Mouse (Mus musculus) intestine, embryonic 15.5 days (tissue): Measurements from ENCODE around the gene Nmnat3. TPM values are rescaled to one million over a fixed set of nuclear protein-coding genes. Genes with fewer than 3 reads are reported as not detected.
A peak's percentile ranks its signal among the peaks of the same experiment; 100 is the strongest.

Source experiments
- ATAC-seq: fragments of 200-750 bp; cut with Nextera tagmentation; 2 replicates; pipeline ENCODE4 v1.8.0; 2017; ENCODE audit warnings: moderate TSS enrichment, moderate library complexity
- H3K27ac ChIP-seq: fragments of 300-500 bp; sonication (generic); 2 replicates; pipeline ENCODE4 v1.5.1; 2015; ENCODE audit warnings: mild to moderate bottlenecking, inconsistent platforms
- H3K27me3 ChIP-seq: fragments of 300-500 bp; sonication (generic); replicated peaks from 2 replicates; pipeline ENCODE4 v1.6.1; 2015; ENCODE audit warnings: inconsistent platforms
- H3K36me3 ChIP-seq: fragments of 300-500 bp; sonication (generic); 2 replicates; pipeline ENCODE4 v1.6.1; 2015; ENCODE audit warnings: inconsistent platforms
- H3K4me1 ChIP-seq: fragments of 300-500 bp; sonication (generic); replicated peaks from 2 replicates; pipeline ENCODE4 v1.6.1; 2015; ENCODE audit warnings: inconsistent platforms
- H3K4me2 ChIP-seq: fragments of 300-500 bp; sonication (generic); replicated peaks from 2 replicates; pipeline ENCODE4 v1.6.1; 2015; ENCODE audit warnings: mild to moderate bottlenecking, inconsistent platforms
- H3K4me3 ChIP-seq: fragments of 300-500 bp; sonication (generic); replicated peaks from 2 replicates; pipeline ENCODE4 v1.5.1; 2015; ENCODE audit warnings: inconsistent platforms
- H3K9ac ChIP-seq: fragments of 300-500 bp; sonication (generic); 2 replicates; pipeline ENCODE4 v1.6.1; 2015; ENCODE audit warnings: inconsistent platforms
- H3K9me3 ChIP-seq: fragments of 300-500 bp; sonication (generic); 2 replicates; pipeline ENCODE4 v1.6.1; 2016; ENCODE audit warnings: inconsistent platforms
- WGBS: fragments of 180-500 bp; shearing (Covaris S2); methylation state at CpG from one replicate; pipeline ENCODE4 v1.1.7; 2015; 5-methylcytosine and 5-hydroxymethylcytosine counted together
- polyA plus RNA-seq: library from polyadenylated mRNA; unstranded; fragments of >200 nt; fragmentation: Nextera tagmentation; extraction: Ambion mirVana; gene quantifications from 2 replicates; pipeline ENCODE4 v1.2.1, GENCODE M21; 2015

Nmnat3 gene
- polyA plus RNA-seq, 1 experiment from 2014 or later, result 15.1 TPM

DNA sequence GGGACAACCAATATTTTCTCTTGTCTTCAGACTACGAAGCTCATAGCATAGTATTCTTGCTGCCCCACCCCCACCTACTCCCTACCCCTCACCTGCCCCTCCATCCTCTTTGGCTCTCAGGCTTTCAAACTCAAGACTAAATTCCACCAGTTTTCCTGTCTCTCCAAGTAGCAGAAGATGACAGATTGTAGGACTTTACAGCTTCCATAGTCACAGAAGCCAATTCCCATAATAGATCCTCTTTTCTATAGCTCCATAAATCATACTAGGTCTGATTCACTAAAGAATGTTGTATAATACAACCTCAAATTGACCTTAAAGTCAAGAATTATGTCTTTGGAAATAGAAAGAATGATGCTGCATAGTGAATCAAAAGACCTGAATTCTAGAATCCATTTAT lies 3.4 kb downstream of the Nmnat3 start:
- WGBS, result 50% methylated on average over 1 of the region's 1 CpGs

DNA sequence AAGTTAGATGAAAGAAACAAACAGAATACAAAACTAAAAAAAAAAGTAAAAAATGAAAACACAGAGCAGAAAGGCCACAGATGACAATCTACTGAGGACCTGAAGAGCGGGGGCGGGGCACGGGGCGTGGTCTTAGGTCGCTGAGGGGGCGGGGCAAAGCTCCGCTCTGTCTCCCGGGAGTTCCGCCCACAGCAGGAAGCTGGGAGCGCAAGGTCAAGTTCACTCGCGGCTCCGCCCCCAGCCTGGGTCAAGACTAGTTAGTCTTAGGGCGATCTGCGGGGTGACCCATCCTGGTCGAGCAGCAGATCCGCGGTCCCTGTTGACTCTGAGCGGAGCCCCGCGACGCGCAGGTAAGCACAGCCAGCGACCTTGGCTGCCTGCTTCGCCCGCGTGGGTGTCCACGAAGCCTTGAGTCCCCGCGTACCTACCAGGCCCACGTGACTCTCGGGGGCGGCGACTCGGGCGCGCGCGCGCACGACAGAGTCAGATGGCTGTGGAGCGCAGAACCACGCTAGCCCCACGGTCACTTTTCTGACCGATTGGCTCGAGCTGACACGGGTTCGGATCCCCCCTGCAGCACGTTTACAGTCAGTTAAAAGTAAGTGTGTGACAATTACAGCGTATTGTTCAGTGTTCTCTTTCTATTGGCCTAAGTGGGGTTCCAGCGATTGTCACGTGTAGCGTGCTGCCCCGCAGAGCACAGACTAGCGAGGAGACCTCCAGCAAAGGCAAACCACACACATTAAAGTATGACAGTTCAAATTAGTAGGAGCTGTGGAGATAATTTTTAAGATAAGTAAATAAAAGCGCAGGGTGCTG lies 9.4 kb downstream of the Nmnat3 start:
- peak; percentile 93 for ATAC-seq
- WGBS, result under 1% methylated on average over 56 of the region's 56 CpGs
- no peaks in the 10 kb centered on the region for H3K36me3 ChIP-seq

More for the DNA sequence above, 3.4 kb downstream of the Nmnat3 start:
- Histone ChIP-seq H3K4me2 (no peak overlapping the region), H3K4me3 (no peak overlapping the region), H3K27me3 (no peaks in the 10 kb centered on the region), H3K9me3 (no peaks in the 10 kb centered on the region), H3K27ac (no peak overlapping the region), H3K9ac (no peak overlapping the region), H3K36me3 (no peaks in the 10 kb centered on the region), H3K4me1 (no peaks in the 10 kb centered on the region)
- no peak for ATAC-seq

DNA sequence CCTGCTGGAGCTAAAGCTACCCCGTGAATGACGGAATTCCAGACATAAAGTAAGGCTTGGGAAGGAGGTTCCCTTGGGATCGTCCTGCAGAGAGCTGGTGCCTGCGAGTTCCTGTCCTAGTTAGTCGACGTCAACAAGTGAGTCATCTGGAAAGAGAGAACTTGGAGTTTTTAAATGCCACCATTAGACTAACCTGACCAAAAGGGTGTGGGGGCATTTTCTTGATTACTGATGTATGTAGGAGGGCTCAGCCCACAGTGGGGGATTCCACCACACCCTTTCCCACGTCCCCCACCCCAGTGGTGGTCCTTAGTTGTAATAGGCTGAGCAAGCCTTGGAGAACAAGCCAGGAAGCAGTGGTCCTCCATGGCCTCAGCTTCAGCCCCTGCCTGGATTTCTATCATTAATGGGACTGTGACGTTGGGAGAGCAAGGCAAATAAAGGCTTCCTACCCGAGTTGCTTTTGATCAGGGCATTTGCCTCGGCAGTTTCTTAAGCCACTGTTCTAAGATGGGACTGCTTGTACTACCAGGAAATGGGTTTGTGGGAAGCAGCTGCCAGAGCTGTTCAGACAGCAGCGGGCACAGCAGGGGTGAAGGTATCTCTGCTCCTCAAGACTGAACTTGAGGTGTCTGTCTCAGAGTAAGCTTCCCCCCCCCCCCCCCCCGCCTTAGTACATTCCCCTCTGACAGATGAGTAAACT lies 10.2 kb downstream of the Nmnat3 start:
- Histone ChIP-seq H3K9ac (peak overlapping the region; percentile 66), H3K9me3 (no peaks in the 10 kb centered on the region), H3K27me3 (no peaks in the 10 kb centered on the region), H3K4me2 (peak overlapping the region; percentile 71), H3K36me3 (no peaks in the 10 kb centered on the region), H3K4me1 (peaks cover 15% of the 10 kb centered on the region; the same call in 1 of the 2 replicates), H3K27ac (peak overlapping the region; percentile 78; the same call in 1 of the 2 replicates), H3K4me3 (peak overlapping the region; percentile 54)
- 13% methylated on average over 12 of the region's 12 CpGs for WGBS
- peak; percentile 46 for ATAC-seq

More for the DNA sequence above, 9.4 kb downstream of the Nmnat3 start:
- Histone ChIP-seq H3K4me2 (peak overlapping the region; percentile 71), H3K4me1 (peaks cover 15% of the 10 kb centered on the region; the same call in 1 of the 2 replicates), H3K4me3 (peak overlapping the region; percentile 54), H3K27ac (peak overlapping the region; percentile 78), H3K9me3 (no peaks in the 10 kb centered on the region), H3K27me3 (no peaks in the 10 kb centered on the region), H3K9ac (peak overlapping the region; percentile 66)

DNA sequence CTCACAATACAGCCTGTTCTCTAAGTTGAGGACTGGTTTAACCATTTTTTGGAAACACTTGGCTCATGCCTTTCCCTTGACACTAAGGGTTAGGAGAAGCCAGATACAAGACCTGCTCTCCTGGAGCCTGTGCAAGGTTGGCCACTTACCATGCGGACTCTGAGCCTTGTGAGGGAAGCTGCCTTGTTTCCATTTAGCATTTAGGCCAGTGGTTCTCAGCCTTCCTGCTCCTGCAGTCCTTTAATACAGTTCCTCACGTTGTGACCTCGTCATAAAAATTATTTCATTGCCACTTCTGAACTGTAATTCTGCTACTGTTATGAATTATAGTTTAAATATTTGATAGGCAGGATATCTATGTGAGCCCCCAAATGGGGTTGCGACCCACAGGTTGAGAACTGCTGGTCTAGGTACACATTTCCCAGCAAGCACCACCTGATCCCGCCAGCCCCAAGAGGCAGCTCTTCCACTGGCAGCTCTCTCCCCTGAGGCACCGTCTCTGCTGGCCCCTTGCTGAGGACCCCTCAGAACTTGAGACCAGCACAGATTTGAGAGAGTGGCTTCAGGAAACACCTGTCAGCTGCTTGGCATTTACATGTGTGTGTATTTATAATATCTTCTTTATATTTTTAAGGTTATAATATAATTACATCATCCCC lies 10.8 kb downstream of the Nmnat3 start:
- Histone ChIP-seq H3K27me3 (no peaks in the 10 kb centered on the region), H3K36me3 (no peaks in the 10 kb centered on the region), H3K4me1 (peaks cover 15% of the 10 kb centered on the region; the same call in 1 of the 2 replicates), H3K27ac (no peak overlapping the region), H3K9me3 (no peaks in the 10 kb centered on the region), H3K9ac (no peak overlapping the region), H3K4me2 (peak overlapping the region; percentile 71), H3K4me3 (no peak overlapping the region)
- no peak for ATAC-seq
- WGBS, result 78% methylated on average over 6 of the region's 6 CpGs

DNA sequence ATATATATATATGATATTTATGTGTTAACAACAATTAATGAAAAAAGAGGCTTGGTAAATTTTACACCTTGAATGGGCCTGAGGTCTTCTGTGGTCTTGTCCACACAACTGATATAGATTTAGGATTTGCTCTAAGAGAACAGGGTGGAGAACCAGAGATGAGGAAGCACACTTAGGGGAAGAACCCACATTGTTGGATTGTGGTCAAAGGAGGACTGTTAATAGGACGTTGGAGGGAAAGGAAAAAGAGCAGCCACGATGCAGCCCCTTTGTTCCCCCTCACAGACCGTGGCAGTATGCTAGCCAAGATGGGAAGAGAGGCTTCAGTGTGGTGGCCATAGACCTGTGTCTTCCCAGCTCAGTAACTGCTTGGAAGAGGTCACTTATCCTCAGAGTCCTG lies 11.5 kb downstream of the Nmnat3 start:
- H3K9ac ChIP-seq, result no peak overlapping the region
- H3K4me2 ChIP-seq, result no peak overlapping the region
- no peaks in the 10 kb centered on the region for H3K9me3 ChIP-seq
- no peak overlapping the region for H3K27ac ChIP-seq
- H3K4me1 ChIP-seq, result peaks cover 15% of the 10 kb centered on the region; the same call in 1 of the 2 replicates
- H3K4me3 ChIP-seq, result no peak overlapping the region
- H3K27me3 ChIP-seq, result no peaks in the 10 kb centered on the region
- H3K36me3 ChIP-seq, result no peaks in the 10 kb centered on the region
- ATAC-seq, result no peak
- 84% methylated on average over 3 of the region's 3 CpGs for WGBS

DNA sequence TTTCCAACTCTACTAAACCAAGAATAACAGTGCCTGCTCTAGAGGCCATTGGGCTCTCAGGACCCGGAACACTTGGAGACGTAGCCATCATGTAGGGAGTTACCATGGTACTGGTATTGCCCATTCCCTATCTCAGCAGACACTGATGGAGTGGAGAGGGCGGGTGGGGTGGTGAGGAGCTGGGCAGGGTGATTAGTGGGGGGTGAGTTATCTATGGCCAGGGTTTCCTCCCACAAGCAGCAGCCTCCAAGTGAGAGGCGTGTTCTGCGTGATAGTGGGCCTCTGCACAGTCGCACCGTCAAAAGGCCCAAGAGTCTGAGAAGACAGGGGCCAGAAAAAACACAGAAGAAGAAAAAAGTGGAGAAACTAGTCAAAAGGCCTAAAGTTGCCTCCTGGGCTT lies 12.0 kb downstream of the Nmnat3 start:
- Histone ChIP-seq H3K27me3 (no peaks in the 10 kb centered on the region), H3K4me1 (peaks cover 15% of the 10 kb centered on the region; the same call in 1 of the 2 replicates), H3K27ac (no peak overlapping the region), H3K4me3 (no peak overlapping the region), H3K4me2 (no peak overlapping the region), H3K9ac (no peak overlapping the region), H3K9me3 (no peaks in the 10 kb centered on the region), H3K36me3 (no peaks in the 10 kb centered on the region)
- ATAC-seq, result 0 out of 2 replicates have a peak, but pooled peaks have one; percentile 42
- 69% methylated on average over 7 of the region's 7 CpGs for WGBS

DNA sequence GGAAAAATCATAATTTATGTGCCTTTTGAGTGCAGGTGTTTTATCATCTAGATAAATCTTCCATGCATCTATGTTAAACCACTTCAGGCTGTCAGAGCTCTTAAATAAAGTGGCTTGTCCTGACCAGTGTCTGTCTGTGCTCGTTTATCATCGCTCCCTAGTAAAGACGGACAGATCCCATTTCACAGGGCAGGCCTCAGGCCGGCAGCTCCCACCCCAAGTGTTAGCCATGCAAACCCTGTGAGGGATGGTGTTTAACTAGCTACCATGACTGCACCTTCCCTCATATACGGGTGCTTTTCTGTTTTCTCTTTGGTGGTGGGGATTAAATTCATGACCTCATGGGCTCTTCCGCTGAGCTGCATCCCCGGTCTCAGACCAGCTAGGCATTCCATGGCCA lies 13.3 kb downstream of the Nmnat3 start:
- Histone ChIP-seq H3K9me3 (no peaks in the 10 kb centered on the region), H3K27ac (no peak overlapping the region), H3K27me3 (no peaks in the 10 kb centered on the region), H3K4me2 (no peak overlapping the region), H3K9ac (no peak overlapping the region), H3K4me1 (peaks cover 15% of the 10 kb centered on the region; the same call in 1 of the 2 replicates), H3K4me3 (no peak overlapping the region), H3K36me3 (no peaks in the 10 kb centered on the region)
- 76% methylated on average over 7 of the region's 7 CpGs for WGBS
- ATAC-seq, result no peak

DNA sequence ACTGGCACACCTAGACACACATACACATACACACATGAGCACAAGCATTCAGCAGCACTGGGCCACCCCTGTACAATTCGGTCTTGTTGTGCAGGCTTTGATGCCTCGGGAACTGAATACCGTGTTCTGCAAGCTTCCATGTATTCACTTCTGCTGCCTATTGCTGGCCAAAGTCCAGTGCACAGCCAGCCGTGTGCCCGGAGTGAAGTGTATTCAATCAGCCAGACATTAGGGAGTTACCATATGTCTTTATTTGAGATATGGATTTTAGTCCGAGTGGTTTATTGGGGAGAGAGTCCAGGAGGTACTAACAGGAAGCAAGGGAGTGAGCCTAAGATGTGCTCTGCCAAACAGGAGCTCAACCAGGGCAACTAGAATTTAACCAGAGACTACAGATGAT lies 19.8 kb downstream of the Nmnat3 start:
- no peaks in the 10 kb centered on the region for H3K27me3 ChIP-seq
- H3K4me3 ChIP-seq, result no peak overlapping the region
- 0 out of 2 replicates have a peak, but pooled peaks cover 8% of the 10 kb centered on the region for H3K4me1 ChIP-seq
- 51% methylated on average over 6 of the region's 6 CpGs for WGBS
- 0 out of 2 replicates have a peak overlapping the region, but pooled peaks have one; percentile 9 for H3K27ac ChIP-seq
- no peaks in the 10 kb centered on the region for H3K9me3 ChIP-seq
- no peaks in the 10 kb centered on the region for H3K36me3 ChIP-seq
- H3K4me2 ChIP-seq, result 0 out of 2 replicates have a peak overlapping the region, but pooled peaks have one; percentile 14
- ATAC-seq, result peak; percentile 85
- no peak overlapping the region for H3K9ac ChIP-seq

DNA sequence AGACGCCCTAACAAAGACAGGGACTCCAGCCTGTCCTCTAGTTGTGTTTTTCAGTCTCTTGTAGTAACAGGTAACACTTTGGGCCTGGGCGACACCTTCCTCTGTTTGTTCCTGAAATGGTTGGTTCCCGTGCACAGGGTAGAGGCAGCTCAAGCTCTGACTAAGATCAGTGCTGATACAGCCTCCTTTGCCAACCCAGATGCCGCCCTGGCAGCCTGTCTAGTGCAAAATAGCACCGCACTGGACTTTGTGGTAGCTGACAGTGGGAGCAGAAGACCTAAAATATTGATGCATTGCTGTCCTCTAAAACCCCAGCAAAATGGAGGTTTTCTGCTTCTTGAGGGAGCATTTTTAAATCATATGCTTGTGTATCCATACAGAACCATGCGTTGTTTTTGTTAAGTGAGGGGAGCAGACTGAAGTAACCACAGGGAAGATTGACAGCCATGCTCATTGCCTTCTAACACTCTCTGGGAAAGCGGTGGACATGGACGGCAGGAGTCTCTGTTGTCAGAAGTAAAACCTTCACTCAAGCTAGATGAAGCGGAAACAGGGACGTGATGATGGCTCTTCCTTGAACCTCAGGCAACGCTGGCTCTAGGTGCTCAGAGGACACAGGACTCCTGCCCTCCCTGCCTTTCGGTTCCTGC lies 24.2 kb downstream of the Nmnat3 start:
- 84% methylated on average over 12 of the region's 12 CpGs for WGBS
- H3K27ac ChIP-seq, result no peak overlapping the region

DNA sequence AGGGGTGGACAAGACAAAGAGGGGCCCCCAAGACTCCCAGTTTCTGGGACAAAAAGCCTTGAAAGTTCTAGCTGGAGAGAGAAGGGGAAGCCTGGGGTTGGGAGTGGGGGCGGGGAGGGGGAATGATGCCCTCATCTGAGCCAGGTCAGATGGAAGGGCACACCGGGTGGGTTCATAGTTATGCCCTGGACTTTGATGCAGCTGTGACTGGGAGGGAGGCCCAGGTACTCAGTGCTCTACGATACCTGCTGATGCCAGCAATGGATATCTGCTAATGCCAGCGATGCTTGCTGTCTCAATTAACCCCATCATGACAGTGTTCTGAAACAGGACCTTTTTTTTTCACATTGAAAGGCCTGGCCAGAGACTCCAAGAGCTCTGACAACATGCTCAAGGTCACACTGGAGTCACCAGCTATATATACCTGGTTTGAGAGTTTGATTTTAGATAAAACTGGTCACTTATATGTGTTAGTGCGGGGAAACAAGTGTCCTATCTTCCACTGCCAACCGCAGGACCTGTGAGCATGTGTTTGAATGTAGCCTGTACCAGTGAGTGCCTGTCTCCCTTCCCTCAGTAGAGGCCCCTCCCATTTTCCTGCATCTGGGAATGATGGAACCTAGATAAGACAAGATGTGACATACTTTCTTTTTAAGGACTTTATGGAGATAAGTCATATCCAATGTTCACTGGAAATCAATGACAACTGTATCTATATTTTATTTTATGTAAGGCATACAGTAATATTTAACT lies 25.6 kb downstream of the Nmnat3 start:
- H3K27me3 ChIP-seq, result no peaks in the 10 kb centered on the region

More for the DNA sequence above, 24.2 kb downstream of the Nmnat3 start:
- Histone ChIP-seq H3K4me1 (0 out of 2 replicates have a peak, but pooled peaks cover 5% of the 10 kb centered on the region), H3K4me2 (no peak overlapping the region), H3K9me3 (no peaks in the 10 kb centered on the region), H3K27me3 (no peaks in the 10 kb centered on the region), H3K4me3 (no peak overlapping the region), H3K36me3 (no peaks in the 10 kb centered on the region), H3K9ac (no peak overlapping the region)
- ATAC-seq, result no peak

DNA sequence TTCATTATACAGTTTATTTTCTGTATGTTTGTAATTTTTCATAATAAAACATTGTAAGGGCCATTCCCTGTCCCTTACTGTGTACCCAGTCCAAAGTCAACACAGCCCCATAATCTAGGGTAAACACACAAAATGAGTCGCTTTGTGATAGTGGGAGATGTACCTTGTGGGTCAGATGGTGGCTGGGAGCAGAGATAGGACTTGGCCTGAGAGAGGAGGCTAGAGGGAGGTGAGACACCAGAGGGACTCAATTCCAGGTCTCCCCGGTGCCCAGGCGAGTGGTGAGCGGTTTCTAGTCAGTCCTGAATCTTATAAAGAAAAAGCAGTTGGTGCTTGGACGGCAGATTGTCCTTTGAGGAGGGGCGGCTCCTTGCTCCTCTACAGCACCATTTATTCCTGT lies 26.4 kb downstream of the Nmnat3 start:
- ATAC-seq, result peak; percentile 74
- H3K9me3 ChIP-seq, result no peaks in the 10 kb centered on the region
- H3K4me2 ChIP-seq, result no peak overlapping the region
- 72% methylated on average over 6 of the region's 6 CpGs for WGBS
- no peak overlapping the region for H3K9ac ChIP-seq
- H3K4me3 ChIP-seq, result no peak overlapping the region
- H3K27ac ChIP-seq, result no peak overlapping the region
- no peaks in the 10 kb centered on the region for H3K4me1 ChIP-seq
- no peaks in the 10 kb centered on the region for H3K27me3 ChIP-seq
- no peaks in the 10 kb centered on the region for H3K36me3 ChIP-seq

More for the DNA sequence above, 25.6 kb downstream of the Nmnat3 start:
- Histone ChIP-seq H3K27ac (no peak overlapping the region), H3K4me3 (no peak overlapping the region), H3K36me3 (no peaks in the 10 kb centered on the region), H3K9ac (no peak overlapping the region), H3K9me3 (no peaks in the 10 kb centered on the region), H3K4me1 (no peaks in the 10 kb centered on the region), H3K4me2 (no peak overlapping the region)
- 69% methylated on average over 6 of the region's 6 CpGs for WGBS
- ATAC-seq, result peak; percentile 40; the same call in 1 of the 2 replicates
